Mouse (Mus musculus) macrophage (primary cell): ENCODE data around the gene Maneal. TPM values are rescaled to one million over a fixed set of nuclear protein-coding genes. Genes with fewer than 3 reads are reported as not detected.

Source experiments
- H3K27ac ChIP-seq: fragments of 350-480 bp; formaldehyde crosslinking; 2 replicates; pipeline ENCODE4 v1.9.0; 2021
- H3K36me3 ChIP-seq: fragments of 350-480 bp; formaldehyde crosslinking; 2 replicates; pipeline ENCODE4 v1.9.0; 2021; ENCODE audit errors: inconsistent target
- H3K4me3 ChIP-seq: fragments of 350-480 bp; formaldehyde crosslinking; 2 replicates; pipeline ENCODE4 v1.9.0; 2021; ENCODE audit errors: inconsistent target
- H3K79me2 ChIP-seq: fragments of 350-480 bp; formaldehyde crosslinking; 2 replicates; pipeline ENCODE4 v1.9.0; 2021; ENCODE audit errors: inconsistent target
- WGBS: methylation state at CpG from one replicate; pipeline ENCODE4 v1.1.7; 2026; ENCODE audit warnings: inconsistent platforms; ENCODE audit not compliant: missing documents; 5-methylcytosine and 5-hydroxymethylcytosine counted together
- polyA plus RNA-seq: library from polyadenylated mRNA; stranded (reverse); fragments of 250-400 nt; gene quantifications from 3 replicates; pipeline ENCODE4 v1.2.4, GENCODE M21; 2018; ENCODE audit warnings: inconsistent platforms

Maneal gene
- polyA plus RNA-seq, 1 experiment from 2014 or later, result 0.49 TPM

DNA sequence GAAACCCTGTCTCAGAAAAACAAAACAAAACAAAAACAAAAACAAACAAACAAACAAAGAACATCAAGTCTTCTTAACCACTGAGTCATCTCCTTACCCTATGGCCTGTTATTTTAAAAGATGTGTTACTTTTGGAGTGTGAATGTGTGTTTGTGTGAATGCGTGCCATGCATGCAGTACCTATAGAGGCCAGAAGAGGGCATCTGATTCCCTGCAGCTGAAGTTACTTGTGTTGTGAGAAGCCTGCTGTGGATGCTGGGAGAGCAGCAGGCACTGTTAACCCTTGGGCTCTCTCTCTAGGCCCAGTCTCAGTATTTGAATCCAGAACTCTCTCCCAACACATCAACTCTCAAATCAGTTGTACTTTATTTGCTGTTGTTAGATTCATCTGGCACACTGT is 10.7 kb upstream of the Maneal start:
- Histone ChIP-seq H3K79me2 (no peaks in the 10 kb centered on the region), H3K4me3 (no peak overlapping the region), H3K36me3 (no peaks in the 10 kb centered on the region), H3K27ac (no peak overlapping the region)
- WGBS, result 88% methylated on average over 1 of the region's 1 CpGs

DNA sequence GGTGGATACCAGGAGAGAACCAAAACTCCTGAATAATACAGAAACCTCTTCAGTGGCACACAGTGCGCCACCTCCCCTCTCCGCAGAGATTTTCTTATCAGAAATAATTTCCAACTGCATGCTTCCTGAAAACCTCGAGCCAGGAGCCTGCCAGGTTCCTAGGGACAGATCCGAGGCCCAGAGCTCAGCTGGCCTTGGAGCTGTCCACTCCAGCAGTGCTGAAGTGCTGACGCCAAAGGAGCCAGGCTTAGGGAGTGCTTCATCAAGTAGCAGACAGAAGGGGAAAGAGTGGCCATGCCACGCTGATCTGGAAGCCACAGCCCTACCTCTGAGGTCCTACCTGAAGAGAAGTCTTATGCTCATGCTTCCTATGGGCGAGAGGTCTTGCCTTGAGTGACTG is 1.5 kb downstream of the Maneal start:
- Histone ChIP-seq H3K79me2 (no peaks in the 10 kb centered on the region), H3K27ac (no peak overlapping the region), H3K4me3 (no peak overlapping the region), H3K36me3 (peaks cover 11% of the 10 kb centered on the region)
- WGBS, result 15% methylated on average over 7 of the region's 7 CpGs

DNA sequence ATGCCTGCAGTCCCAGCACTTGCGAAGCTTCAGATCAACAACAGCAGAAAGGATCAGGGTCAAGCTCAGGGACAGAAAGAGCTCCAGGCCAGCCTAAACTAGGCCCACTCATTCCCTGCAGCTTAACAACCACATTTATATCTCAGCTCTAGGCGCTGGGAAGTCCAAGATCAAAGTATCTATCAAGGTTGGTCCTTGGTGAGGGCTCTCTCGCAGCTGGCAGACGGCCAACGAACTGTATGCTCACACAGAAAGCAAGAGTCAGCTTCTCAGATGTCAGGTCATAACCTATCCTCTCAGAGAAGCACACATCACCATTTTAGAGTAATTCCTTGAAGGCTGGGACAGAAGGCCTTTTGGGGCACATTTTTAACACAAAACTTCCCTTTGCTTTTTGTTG is 3.6 kb downstream of the Maneal start:
- no peak overlapping the region for H3K4me3 ChIP-seq
- WGBS, result 94% methylated on average over 5 of the region's 5 CpGs
- H3K27ac ChIP-seq, result no peak overlapping the region
- peaks cover 11% of the 10 kb centered on the region for H3K79me2 ChIP-seq
- peaks cover 31% of the 10 kb centered on the region for H3K36me3 ChIP-seq

DNA sequence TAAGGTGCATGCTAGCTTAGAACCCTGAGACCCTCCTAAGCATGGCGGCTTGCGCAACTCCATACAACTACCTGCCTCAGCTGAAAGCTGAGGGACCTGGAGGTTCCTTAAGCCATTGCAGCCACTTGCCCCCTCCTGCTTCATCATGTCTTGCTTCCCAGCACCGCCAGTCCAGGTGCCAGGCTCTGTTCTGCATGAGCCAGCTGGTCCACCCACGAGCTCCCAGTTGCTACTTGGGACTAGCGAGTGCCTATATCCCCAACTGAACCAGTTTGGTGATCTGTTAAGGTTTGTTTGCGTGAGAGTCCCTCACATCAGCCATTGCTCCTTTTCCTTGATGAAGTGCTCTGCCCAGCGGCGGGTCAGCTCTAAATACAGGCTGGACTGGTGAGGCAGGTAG is 5.7 kb downstream of the Maneal start:
- 98% methylated on average over 7 of the region's 8 CpGs for WGBS
- no peak overlapping the region for H3K4me3 ChIP-seq
- peaks cover 32% of the 10 kb centered on the region for H3K36me3 ChIP-seq
- H3K79me2 ChIP-seq, result peaks cover 32% of the 10 kb centered on the region
- H3K27ac ChIP-seq, result no peak overlapping the region

DNA sequence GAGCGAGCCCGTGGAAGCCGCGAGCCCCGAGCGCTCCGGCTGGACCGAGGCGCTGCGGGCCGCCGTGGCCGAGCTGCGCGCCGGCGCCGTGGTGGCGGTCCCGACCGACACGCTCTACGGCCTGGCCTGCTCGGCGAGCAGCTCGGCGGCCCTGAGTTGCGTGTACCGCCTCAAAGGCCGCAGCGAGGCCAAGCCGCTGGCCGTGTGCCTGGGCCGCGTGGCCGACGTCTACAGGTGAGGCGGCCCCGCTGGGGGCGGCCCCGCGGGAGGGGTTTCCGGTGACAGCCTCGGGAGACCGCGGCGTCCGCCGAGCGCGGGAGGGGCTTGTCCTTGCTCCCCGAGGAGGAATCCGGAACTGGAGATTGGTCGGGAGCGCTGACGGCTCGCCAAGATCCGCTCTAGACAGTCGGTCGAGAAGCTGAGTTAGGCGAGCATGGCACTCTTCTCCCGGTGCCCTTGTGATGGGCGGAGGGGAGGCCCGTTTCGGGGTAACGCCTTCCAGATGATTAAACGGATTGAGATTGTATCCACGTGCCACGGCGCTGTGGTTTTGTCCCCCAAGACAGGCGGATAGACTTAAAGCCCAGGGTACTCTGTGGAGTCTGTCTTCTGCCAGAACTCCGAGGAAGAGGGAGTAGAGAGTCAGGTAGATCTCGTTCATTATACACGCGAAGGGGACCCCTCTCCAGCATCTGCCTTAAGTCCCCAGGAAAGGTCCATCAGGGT is 10.9 kb downstream of the Maneal start, which contains the start of gene 1110065P20Rik:
Gene 1110065P20Rik (minus strand): TSS at position 264 of the 726 bp plus-strand sequence.
- Histone ChIP-seq H3K4me3 (peak within 1 kb of the TSS; percentile 76), H3K79me2 (peaks cover 34% of the 10 kb centered on the region), H3K27ac (peak within 1 kb of the TSS; percentile 37), H3K36me3 (peaks cover 28% of the 10 kb centered on the region)
- WGBS, result 1% methylated on average over 68 of the region's 75 CpGs

DNA sequence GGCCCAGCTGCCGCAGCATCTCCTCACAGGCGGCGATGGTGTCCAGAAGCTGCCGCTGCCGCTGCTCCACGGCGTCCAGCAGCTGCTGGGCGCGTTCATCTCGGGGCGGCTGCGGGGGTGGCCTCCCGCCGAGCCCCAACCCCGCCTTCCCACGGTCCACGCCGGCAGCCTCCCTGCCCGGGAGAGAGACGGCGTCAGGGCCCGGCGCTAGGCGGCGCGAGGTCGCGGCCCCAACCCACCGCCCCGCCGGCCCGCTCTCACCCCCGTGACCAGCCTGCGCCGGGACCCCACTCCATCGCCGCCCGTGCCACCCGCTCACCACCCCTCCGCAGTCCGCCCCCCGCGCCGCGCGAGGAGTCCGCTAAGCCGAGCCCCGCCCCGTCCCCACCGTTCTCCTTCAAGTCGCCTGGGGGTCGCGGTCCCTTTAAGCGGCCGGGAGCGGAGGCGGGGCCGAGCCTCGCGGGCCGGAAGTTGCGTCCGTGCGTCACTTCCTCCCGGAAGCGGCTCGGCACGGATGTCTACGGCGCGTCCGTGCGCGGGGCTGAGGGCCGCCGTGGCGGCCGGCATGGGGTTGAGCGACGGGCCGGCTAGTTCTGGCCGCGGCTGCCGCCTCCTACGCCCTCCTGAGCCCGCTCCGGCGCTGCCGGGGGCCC is 11.6 kb downstream of the Maneal start, which contains the start of gene Yrdc:
Gene Yrdc (plus strand): TSS at position 419 of the 653 bp plus-strand sequence.
- Histone ChIP-seq H3K36me3 (peaks cover 20% of the 10 kb centered on the region), H3K27ac (peak within 1 kb of the TSS; percentile 37), H3K79me2 (peaks cover 34% of the 10 kb centered on the region), H3K4me3 (peak within 1 kb of the TSS; percentile 76)
- under 1% methylated on average over 68 of the region's 90 CpGs for WGBS

DNA sequence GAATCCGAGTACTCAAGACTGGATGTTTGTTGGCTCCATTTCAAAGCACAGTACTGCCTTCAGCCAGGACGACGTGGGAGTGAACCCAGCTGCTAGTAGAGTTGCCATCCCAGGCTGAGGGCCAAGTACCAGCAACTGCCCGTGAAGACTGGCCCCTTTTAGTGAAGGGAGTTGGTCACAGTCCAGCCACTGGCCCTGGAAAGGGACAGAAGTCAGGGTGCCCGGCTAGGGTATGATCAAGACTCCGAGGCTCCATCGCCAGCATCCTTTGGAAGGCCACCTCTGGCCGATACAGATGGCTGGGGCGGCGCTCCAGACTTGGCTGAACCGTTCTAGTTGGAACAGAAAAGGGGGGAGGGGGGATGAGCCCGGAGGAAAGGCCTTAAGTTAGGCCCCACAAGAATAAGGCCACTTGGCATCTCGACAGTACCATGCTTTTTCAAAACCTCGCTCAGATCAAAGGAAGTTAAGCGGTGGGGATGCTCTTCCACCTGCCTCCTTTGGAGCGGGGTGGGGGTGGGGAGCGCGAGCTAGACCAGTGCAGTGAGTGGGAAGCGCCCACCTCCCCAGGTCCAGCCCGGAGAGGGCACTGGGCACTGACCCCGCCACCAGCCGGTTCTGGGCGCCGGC is 12.2 kb downstream of the Maneal start:
- Histone ChIP-seq H3K36me3 (peaks cover 16% of the 10 kb centered on the region), H3K27ac (no peak overlapping the region), H3K4me3 (peak overlapping the region; percentile 30), H3K79me2 (peaks cover 34% of the 10 kb centered on the region)
- 20% methylated on average over 24 of the region's 24 CpGs for WGBS

DNA sequence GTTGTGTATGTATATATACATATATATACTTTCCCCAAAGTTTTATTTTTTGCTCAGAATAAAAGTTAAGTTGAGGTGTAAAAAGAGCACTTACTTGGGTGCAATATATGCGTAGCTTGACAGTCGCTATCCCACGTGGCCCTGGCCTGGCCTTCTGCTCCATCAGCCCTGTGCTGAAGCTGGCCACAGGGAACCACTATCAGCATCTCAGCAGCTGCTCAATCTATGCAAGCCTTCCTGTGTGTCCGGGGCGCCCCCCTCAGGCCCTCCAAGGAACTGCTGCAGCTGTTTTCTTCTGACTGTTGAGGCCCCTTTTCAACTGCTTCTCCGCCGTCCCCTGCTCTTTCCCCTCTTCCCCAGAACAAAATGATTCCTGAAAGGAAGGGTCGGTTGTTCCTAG is 14.4 kb downstream of the Maneal start:
- H3K27ac ChIP-seq, result no peak overlapping the region
- H3K36me3 ChIP-seq, result 0 out of 2 replicates have a peak, but pooled peaks cover under 1% of the 10 kb centered on the region
- H3K4me3 ChIP-seq, result no peak overlapping the region
- peaks cover 15% of the 10 kb centered on the region for H3K79me2 ChIP-seq
- 8% methylated on average over 8 of the region's 8 CpGs for WGBS

DNA sequence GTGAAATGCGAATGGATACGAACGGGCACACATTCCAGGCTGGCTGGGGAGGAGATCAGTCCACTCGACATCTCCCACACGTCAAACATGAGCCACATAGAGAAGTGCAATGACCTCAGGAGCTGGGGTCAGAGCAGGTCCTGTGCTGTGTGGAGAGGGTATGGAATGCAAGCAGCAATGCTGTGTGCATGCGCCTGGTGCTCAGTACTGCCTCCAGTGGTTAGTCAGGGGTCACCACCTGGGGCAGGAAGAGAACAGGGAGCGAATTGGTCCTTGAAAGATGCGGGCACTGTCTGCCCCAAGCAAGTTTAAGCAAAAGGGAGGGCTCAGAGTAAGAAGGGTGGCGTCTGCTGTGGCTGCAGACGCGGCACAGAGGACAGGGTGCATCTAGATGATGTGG is 18.5 kb downstream of the Maneal start:
- H3K36me3 ChIP-seq, result peaks cover 28% of the 10 kb centered on the region; the same call in 1 of the 2 replicates
- 84% methylated on average over 11 of the region's 11 CpGs for WGBS
- no peak overlapping the region for H3K4me3 ChIP-seq
- H3K79me2 ChIP-seq, result no peaks in the 10 kb centered on the region
- no peak overlapping the region for H3K27ac ChIP-seq

DNA sequence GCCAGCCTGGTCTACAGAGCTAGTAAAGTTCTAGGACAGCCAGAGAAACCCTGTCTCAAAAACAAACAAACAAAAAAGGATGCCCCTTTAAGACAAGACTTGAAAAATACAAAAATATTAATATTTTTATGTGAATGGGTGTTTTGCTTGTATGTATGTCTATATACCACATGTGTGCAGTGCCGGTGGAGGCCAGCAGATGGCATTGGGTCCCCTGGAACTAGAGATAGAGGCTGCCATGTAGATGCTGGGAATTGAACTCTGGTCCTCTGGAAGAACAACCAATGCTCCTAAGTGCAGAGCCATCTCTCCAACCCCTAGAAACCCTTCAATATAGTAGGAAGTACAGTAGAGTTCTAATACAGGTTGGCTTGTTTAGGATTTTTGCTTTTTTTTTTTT is 21.0 kb downstream of the Maneal start:
- H3K4me3 ChIP-seq, result no peak overlapping the region
- H3K27ac ChIP-seq, result no peak overlapping the region
- H3K79me2 ChIP-seq, result no peaks in the 10 kb centered on the region
- 100% methylated on average over 1 of the region's 1 CpGs for WGBS
- H3K36me3 ChIP-seq, result peaks cover 45% of the 10 kb centered on the region; the same call in 1 of the 2 replicates

DNA sequence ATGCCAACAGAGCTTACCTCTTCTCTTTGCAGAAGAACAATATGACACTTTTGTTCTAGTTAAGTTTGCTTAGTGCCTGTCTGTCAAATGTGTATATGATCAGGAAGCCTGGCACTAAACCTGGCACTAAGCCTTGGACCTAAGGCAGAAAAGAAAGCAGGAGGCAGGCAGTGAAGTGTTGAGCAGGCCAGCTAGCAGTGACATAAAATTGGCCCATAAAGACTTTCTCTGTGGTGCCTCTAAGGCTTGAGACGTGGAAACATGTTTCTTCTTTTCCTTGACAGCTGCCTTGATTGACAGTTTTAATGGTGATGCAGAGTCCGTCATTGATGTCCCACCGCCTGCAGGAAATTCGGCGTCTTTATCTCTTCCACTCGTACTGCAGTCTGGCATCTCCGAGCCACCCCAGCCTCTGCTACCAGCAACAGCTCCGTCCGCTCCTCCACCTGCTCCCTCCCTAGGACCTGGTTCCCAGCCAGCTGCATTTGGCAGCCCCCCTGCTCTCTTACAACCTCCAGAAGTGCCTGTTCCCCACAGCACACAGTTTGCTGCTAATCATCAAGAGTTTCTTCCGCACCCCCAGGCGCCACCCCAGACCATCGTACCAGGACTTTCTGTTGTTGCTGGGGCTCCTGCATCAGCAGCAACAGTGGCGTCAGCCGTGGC is 23.8 kb downstream of the Maneal start:
- Histone ChIP-seq H3K27ac (no peak overlapping the region), H3K36me3 (peaks cover 55% of the 10 kb centered on the region; the same call in 1 of the 2 replicates), H3K4me3 (no peak overlapping the region), H3K79me2 (no peaks in the 10 kb centered on the region)
- WGBS, result 95% methylated on average over 14 of the region's 14 CpGs

DNA sequence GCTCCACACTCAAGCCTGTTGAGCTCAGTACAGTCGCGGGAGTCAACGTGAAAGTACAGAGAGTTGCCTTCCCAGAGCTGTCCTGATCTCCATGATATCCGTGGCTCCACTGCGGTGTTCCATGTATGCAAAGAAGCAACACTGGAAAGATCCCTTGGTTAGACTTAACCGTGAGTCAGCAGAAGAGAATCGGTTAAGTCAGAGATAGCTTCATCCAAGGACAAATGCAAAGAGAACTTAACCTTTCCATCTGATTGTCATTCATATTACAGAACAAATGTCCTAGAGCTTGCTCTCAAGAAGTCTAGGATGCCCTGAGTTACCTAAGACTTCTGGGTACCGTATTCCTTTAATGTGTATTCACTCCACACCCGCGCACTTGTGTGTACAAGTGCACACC is 29.2 kb downstream of the Maneal start:
- Histone ChIP-seq H3K27ac (no peak overlapping the region), H3K4me3 (no peak overlapping the region), H3K36me3 (peaks cover 53% of the 10 kb centered on the region), H3K79me2 (no peaks in the 10 kb centered on the region)
- 92% methylated on average over 10 of the region's 10 CpGs for WGBS

DNA sequence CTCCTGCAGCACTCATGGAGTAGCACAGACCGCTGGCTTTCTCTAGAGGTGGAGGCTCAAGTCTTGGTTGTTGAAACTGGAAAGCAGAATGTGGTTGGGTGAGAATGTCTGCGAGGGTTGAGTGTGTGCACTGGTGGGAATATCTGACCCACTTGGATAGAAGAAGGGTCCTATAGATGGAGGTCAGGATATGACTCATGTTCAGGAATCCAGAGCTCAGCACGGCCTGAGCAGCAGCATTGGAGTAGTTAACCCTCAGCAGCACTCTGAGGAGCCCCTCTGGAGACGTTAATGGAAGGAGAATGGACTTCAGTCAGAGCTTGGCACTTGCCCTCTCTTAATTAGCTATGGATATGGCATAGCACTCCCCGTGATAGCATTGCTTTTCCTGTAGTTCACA is 32.3 kb downstream of the Maneal start:
- Histone ChIP-seq H3K4me3 (no peak overlapping the region), H3K79me2 (no peaks in the 10 kb centered on the region), H3K27ac (no peak overlapping the region), H3K36me3 (peaks cover 59% of the 10 kb centered on the region)
- WGBS, result 83% methylated on average over 5 of the region's 5 CpGs

DNA sequence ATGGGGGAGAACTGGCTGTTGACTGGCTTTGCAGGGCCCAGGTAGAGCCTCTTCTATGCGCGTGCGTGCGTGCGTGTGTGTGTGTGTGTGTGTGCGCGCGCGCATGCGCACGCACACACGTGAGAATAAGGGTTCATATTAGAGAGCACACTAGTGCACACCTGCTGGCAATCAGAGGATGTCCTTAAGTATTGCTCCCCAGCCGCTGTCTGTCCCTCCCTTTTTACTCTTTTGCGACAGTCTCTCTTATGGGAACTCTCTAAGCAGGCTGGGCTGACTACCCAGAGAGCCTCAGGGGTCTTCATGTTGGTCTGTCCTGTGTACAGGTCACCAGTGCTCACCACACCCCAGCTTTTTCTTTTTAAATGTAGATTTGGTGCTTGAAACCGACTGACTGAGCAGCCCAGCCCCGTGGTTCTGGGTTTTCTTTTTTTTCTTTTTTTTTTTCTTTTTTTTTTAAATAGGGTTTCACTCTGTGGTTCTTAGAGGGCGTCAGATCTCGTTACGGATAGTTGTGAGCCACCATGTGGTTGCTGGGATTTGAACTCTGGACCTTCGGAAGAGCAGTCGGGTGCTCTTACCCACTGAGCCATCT is 36.5 kb downstream of the Maneal start:
- Histone ChIP-seq H3K27ac (no peak overlapping the region), H3K4me3 (no peak overlapping the region), H3K36me3 (peaks cover 70% of the 10 kb centered on the region), H3K79me2 (peaks cover under 1% of the 10 kb centered on the region; the same call in 1 of the 2 replicates)
- 97% methylated on average over 17 of the region's 21 CpGs for WGBS
